Mouse (Mus musculus) lung, adult 2 months (tissue): ENCODE data around the gene Sirt3.

Experiments
- CTCF ChIP-seq: fragments of 200-500 bp; IDR thresholded peaks from 2 replicates; pipeline ENCODE4 v1.5.1; 2011; ENCODE audit warnings: mild to moderate bottlenecking, low read length, control low read depth; ENCODE audit not compliant: insufficient read depth
- POLR2A ChIP-seq: fragments of 200-500 bp; IDR thresholded peaks from 2 replicates; pipeline ENCODE4 v1.6.1; 2011; ENCODE audit warnings: low read depth, mild to moderate bottlenecking, control low read depth, low read length, borderline replicate concordance; ENCODE audit errors: extremely low read depth

- no peak for TF ChIP-seq POLR2A
- no peak for TF ChIP-seq CTCF
These were observed 45.1 kb upstream of the Sirt3 start for GRCm38 (mm10) chr7:140927181-140927580.
